Mouse (Mus musculus) lung, adult 2 months (tissue): ENCODE data around the gene Klhl32. TPM values are rescaled to one million over a fixed set of nuclear protein-coding genes. Genes with fewer than 3 reads are reported as not detected.
"Not testable (repeated sequence)": the region's sequence is repeated elsewhere in the genome, so short reads cannot be mapped to it uniquely, and the experiment has no call there.

Experiments
- DNase-seq: peaks from one replicate; pipeline ENCODE4 v3.0.0; 2022
- H3K4me1 ChIP-seq: fragments of 200-500 bp; 2 replicates; pipeline ENCODE4 v1.6.1; 2011; ENCODE audit warnings: low read length; ENCODE audit not compliant: control insufficient read depth, insufficient read depth
- H3K4me3 ChIP-seq: fragments of 200-500 bp; replicated peaks from 2 replicates; pipeline ENCODE3; 2011; ENCODE audit warnings: low read depth, mild to moderate bottlenecking, control low read depth, low read length; ENCODE audit errors: extremely low read depth
- CTCF ChIP-seq: fragments of 200-500 bp; IDR thresholded peaks from 2 replicates; pipeline ENCODE4 v1.5.1; 2011; ENCODE audit warnings: mild to moderate bottlenecking, low read length, control low read depth; ENCODE audit not compliant: insufficient read depth
- POLR2A ChIP-seq: fragments of 200-500 bp; IDR thresholded peaks from 2 replicates; pipeline ENCODE4 v1.6.1; 2011; ENCODE audit warnings: low read depth, mild to moderate bottlenecking, control low read depth, low read length, borderline replicate concordance; ENCODE audit errors: extremely low read depth
- WGBS: fragments of 180-500 bp; shearing (Covaris S2); methylation state at CpG from one replicate; pipeline ENCODE4 v1.1.7; 2018; 5-methylcytosine and 5-hydroxymethylcytosine counted together
- polyA plus RNA-seq: library from polyadenylated mRNA; depleted of rRNA; stranded (reverse); fragments of >200 nt; gene quantifications from 2 replicates; pipeline ENCODE4 v1.2.3, GENCODE M21; 2012

Klhl32 gene
- polyA plus RNA-seq, 1 experiment: 1.1 TPM

- no peaks in the 10 kb centered on the region for H3K4me1 ChIP-seq
- no peak overlapping the region for H3K4me3 ChIP-seq
- TF ChIP-seq POLR2A: no peak
- no peak for TF ChIP-seq CTCF
- no peak for DNase-seq
- 73% methylated on average over 2 of the region's 2 CpGs for WGBS
Observed at GRCm38 (mm10) chr4:24680080-24680479, 170.8 kb downstream of the Klhl32 start.

DNA sequence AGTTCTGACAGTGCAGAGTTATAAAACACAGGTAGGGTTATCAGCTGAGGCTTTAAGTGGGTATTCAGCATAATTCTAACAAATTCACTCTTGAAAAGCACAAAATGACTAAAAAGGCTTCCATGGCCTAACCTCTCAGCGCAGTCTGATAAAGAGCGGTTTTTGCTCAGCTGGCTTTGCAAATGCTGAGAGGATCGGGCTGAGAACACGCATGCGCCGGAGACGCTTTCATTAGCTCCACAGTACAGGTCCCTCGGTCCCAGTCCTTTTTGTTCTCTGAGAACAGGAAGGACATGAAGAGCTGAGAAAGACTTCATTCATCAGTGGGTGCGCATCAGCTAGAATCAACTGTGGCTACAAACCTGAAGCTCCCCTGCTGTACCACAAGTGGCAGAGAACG is 180.9 kb downstream of the Klhl32 start:
- H3K4me3 ChIP-seq: no peak overlapping the region
- no peak for TF ChIP-seq CTCF
- no peak for TF ChIP-seq POLR2A

GRCm38 (mm10) chr4:24659218-24659617 is 191.7 kb downstream of the Klhl32 start:
- DNase-seq: no peak
- Histone ChIP-seq H3K4me3 (no peak overlapping the region), H3K4me1 (no peaks in the 10 kb centered on the region)
- TF ChIP-seq POLR2A: no peak
- 89% methylated on average over 6 of the region's 6 CpGs for WGBS

More for the DNA sequence above, 180.9 kb downstream of the Klhl32 start:
- H3K4me1 ChIP-seq: no peaks in the 10 kb centered on the region
- 92% methylated on average over 10 of the region's 10 CpGs for WGBS
- DNase-seq: no peak

GRCm38 (mm10) chr4:24644735-24645134 is 206.2 kb downstream of the Klhl32 start:
- not testable (repeated sequence) for H3K4me1 ChIP-seq, DNase-seq, H3K4me3 ChIP-seq
- WGBS: 85% methylated on average over 7 of the region's 8 CpGs

- WGBS: 79% methylated on average over 2 of the region's 2 CpGs
- TF ChIP-seq POLR2A (no peak), CTCF (no peak)
Observed at GRCm38 (mm10) chr4:24642306-24642705, 208.6 kb downstream of the Klhl32 start.

DNA sequence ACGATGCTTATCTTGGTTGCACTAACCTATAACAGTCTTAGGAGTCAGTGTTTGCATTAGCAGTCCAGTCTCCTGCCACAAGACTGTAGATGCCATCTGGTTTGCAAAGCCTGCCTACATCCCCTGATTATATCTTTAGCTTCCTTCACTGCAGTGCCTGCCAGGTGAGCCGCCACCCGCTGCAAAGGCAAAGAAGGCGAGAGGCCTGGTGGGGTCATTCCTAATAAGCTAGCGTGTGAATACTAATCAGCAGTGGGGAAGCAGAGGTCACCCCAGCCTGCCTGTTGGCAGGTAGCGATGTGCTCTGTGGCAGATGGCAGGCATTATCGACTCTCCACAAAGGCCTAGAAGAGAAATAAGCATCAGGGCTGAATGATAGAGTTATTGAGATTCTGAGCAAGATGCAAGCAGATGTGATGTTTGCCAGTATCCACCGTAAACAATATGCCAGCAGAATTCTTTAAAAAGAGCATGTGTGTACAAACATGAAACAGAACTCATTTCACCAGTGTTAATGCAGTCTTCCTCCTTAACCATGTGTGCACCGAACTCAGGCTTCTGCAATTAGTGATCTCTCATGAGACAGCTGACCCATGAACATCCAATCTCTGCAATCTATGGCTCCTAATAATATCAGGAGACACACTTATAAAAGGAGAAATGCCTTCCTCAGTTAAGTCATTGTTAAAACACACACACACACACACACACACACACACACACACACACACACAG is 219.6 kb downstream of the Klhl32 start:
- DNase-seq: no peak
- no peak overlapping the region for H3K4me3 ChIP-seq
- WGBS: 78% methylated on average over 9 of the region's 9 CpGs
- H3K4me1 ChIP-seq: no peaks in the 10 kb centered on the region
- TF ChIP-seq CTCF: no peak
- TF ChIP-seq POLR2A: no peak

More at GRCm38 (mm10) chr4:24642306-24642705, 208.6 kb downstream of the Klhl32 start:
- Histone ChIP-seq H3K4me1 (no peaks in the 10 kb centered on the region), H3K4me3 (no peak overlapping the region)
- DNase-seq: no peak

- Histone ChIP-seq H3K4me3 (no peak overlapping the region), H3K4me1 (no peaks in the 10 kb centered on the region)
- TF ChIP-seq POLR2A (no peak), CTCF (no peak)
- WGBS: 26% methylated on average over 2 of the region's 2 CpGs
- DNase-seq: no peak
Observed at GRCm38 (mm10) chr4:24630430-24630829, 220.5 kb downstream of the Klhl32 start.

GRCm38 (mm10) chr4:24627871-24628270 is 223.1 kb downstream of the Klhl32 start:
- Histone ChIP-seq H3K4me1 (no peaks in the 10 kb centered on the region), H3K4me3 (no peak overlapping the region)
- no peak for TF ChIP-seq POLR2A
- no peak for TF ChIP-seq CTCF
- no peak for DNase-seq
- WGBS: 50% methylated on average over 1 of the region's 1 CpGs

GRCm38 (mm10) chr4:24626686-24627085 is 224.2 kb downstream of the Klhl32 start:
- 48% methylated on average over 4 of the region's 4 CpGs for WGBS
- DNase-seq: no peak
- TF ChIP-seq POLR2A (no peak), CTCF (no peak)
- Histone ChIP-seq H3K4me3 (no peak overlapping the region), H3K4me1 (no peaks in the 10 kb centered on the region)

GRCm38 (mm10) chr4:24625951-24626584 is 224.9 kb downstream of the Klhl32 start:
- no peak for DNase-seq
- no peak for TF ChIP-seq CTCF
- TF ChIP-seq POLR2A: no peak
- Histone ChIP-seq H3K4me3 (no peak overlapping the region), H3K4me1 (no peaks in the 10 kb centered on the region)
- 59% methylated on average over 13 of the region's 13 CpGs for WGBS
